Mouse (Mus musculus) C2C12 (cell line): ENCODE measurements around the gene Atg9b.

Experiments
- CEBPB ChIP-seq: IDR thresholded peaks from one replicate; pipeline ENCODE4 v1.6.1; 2011; ENCODE audit warnings: low read depth, mild to moderate bottlenecking, control low read depth, moderate library complexity
- CTCF ChIP-seq: IDR thresholded peaks from one replicate; pipeline ENCODE4 v1.5.1; 2011; ENCODE audit not compliant: control insufficient read depth, insufficient read depth, insufficient read length
- FOSL1 ChIP-seq: IDR thresholded peaks from one replicate; pipeline ENCODE4 v1.8.0; 2011; ENCODE audit warnings: mild to moderate bottlenecking, low read length; ENCODE audit not compliant: poor library complexity, insufficient read depth, severe bottlenecking
- MYOD1 ChIP-seq: IDR thresholded peaks from one replicate; pipeline ENCODE4 v1.6.1; 2011; ENCODE audit warnings: low read depth; ENCODE audit not compliant: control insufficient read depth, insufficient read length

DNA sequence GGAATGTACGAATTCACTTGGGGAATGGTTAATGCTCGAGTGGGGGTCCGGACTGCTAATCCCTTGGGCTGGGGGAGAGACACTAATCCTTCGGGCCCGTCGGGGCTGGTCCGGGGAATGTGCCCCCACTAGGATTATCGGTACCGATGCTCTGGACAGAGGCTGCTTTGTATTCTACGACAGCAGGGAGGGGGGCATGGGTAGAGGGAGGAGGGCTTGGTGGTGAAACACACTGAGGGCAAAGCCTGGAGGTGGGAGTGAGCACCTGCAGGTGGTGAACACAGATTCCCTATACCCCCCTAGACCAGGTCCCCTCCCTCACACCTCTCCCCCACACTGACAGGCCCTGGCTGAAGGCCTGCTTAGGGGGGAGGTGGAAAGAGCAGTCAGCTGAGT, 34.1 kb upstream of the Atg9b start:
- TF ChIP-seq CTCF (no peak), CEBPB (no peak), MYOD1 (no peak), FOSL1 (no peak)
